Mouse (Mus musculus) kidney, embryonic 15.5 days (tissue): ENCODE data around the gene Kcnv2. TPM values are rescaled to one million over a fixed set of nuclear protein-coding genes. Genes with fewer than 3 reads are reported as not detected.

Source experiments
- ATAC-seq: fragments of 200-750 bp; cut with Nextera tagmentation; replicated peaks from 2 replicates; pipeline ENCODE4 v1.8.0; 2017; ENCODE audit warnings: moderate TSS enrichment; ENCODE audit not compliant: low FRiP score
- H3K27ac ChIP-seq: fragments of 300-500 bp; sonication (generic); 2 replicates; pipeline ENCODE4 v1.5.1; 2015; ENCODE audit warnings: mild to moderate bottlenecking, inconsistent platforms
- H3K27me3 ChIP-seq: fragments of 300-500 bp; sonication (generic); 2 replicates; pipeline ENCODE4 v1.6.1; 2015; ENCODE audit warnings: inconsistent platforms
- H3K36me3 ChIP-seq: fragments of 300-500 bp; sonication (generic); 2 replicates; pipeline ENCODE4 v1.6.1; 2015; ENCODE audit warnings: inconsistent platforms
- H3K4me1 ChIP-seq: fragments of 300-500 bp; sonication (generic); 2 replicates; pipeline ENCODE4 v1.6.1; 2015; ENCODE audit warnings: inconsistent platforms
- H3K4me2 ChIP-seq: fragments of 300-500 bp; sonication (generic); 2 replicates; pipeline ENCODE4 v1.6.1; 2015; ENCODE audit warnings: moderate library complexity, mild to moderate bottlenecking, inconsistent platforms
- H3K4me3 ChIP-seq: fragments of 300-500 bp; sonication (generic); replicated peaks from 2 replicates; pipeline ENCODE4 v1.5.1; 2015; ENCODE audit warnings: mild to moderate bottlenecking, inconsistent platforms
- H3K9ac ChIP-seq: fragments of 300-500 bp; sonication (generic); 2 replicates; pipeline ENCODE4 v1.6.1; 2015; ENCODE audit warnings: mild to moderate bottlenecking, inconsistent platforms
- H3K9me3 ChIP-seq: fragments of 300-500 bp; sonication (generic); replicated peaks from 2 replicates; pipeline ENCODE4 v1.6.1; 2016; ENCODE audit warnings: inconsistent platforms
- WGBS: fragments of 180-500 bp; shearing (Covaris S2); methylation state at CpG from one replicate; pipeline ENCODE4 v1.1.7; 2015; ENCODE audit warnings: mixed read lengths; 5-methylcytosine and 5-hydroxymethylcytosine counted together
- polyA plus RNA-seq: library from polyadenylated mRNA; unstranded; fragments of >200 nt; fragmentation: Nextera tagmentation; extraction: Ambion mirVana; gene quantifications from 2 replicates; pipeline ENCODE4 v1.2.1, GENCODE M21; 2015

Kcnv2 gene
- polyA plus RNA-seq: 0.21 and 0.37 TPM in 2 replicates

DNA sequence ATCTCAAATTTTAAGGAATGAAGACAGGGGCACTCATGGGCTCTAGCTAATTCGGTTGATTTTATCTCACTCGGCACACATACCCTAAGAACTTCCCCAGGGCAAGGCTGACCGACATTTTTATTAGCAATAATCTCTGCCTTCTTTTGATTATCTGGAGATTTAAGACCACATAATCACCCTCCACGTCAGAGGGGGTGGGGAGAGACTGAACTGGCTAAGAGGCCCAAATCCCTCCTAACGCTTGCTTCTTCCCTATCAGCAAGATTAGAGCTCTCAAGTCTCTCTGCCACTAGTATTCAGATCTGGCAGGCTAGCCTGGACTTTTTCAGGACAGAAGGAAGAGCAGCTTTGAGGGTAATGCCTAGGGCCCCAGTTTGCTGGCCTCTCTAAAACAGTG lies at the start of gene Kcnv2:
TSS of gene Kcnv2 (plus strand) at position 308 of the 400 bp plus-strand sequence.
- Histone ChIP-seq H3K4me1 (peaks cover 9% of the 10 kb centered on the region), H3K9me3 (no peaks in the 10 kb centered on the region), H3K4me2 (no peak within 1 kb of the TSS), H3K27me3 (no peaks in the 10 kb centered on the region), H3K4me3 (no peak within 1 kb of the TSS), H3K36me3 (no peaks in the 10 kb centered on the region), H3K9ac (no peak within 1 kb of the TSS), H3K27ac (no peak within 1 kb of the TSS)
- WGBS: 30% methylated on average over 5 of the region's 5 CpGs
- ATAC-seq: no peak

DNA sequence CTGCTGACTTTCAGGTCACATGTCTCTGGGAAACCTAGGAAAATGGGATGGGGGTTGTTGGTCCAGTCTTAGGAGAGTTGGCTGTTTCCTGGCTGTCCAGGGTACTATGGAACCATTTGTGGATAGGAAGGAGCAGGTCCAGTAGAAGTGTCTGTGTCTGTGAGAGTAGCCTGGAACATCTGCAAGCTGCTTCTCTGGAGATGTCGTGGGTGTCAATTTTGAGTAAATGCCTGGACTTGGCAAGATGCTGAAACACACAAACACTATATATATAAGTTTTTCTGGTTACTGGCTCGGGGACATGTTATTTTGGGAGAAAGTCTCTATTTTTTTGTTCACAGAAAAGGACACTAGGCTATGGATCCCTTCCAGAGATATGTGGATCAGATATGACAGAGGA lies 49.0 kb upstream of the Kcnv2 start:
- Histone ChIP-seq H3K9me3 (no peaks in the 10 kb centered on the region), H3K36me3 (no peaks in the 10 kb centered on the region), H3K27ac (no peak overlapping the region), H3K4me1 (no peaks in the 10 kb centered on the region), H3K4me3 (no peak overlapping the region), H3K4me2 (no peak overlapping the region), H3K27me3 (no peaks in the 10 kb centered on the region), H3K9ac (no peak overlapping the region)
- no peak for ATAC-seq
- whole genome bisulfite sequencing: 81% methylated on average over 2 of the region's 2 CpGs

GRCm38 (mm10) chr19:27274382-27274781 lies 48.0 kb upstream of the Kcnv2 start:
- Histone ChIP-seq H3K36me3 (no peaks in the 10 kb centered on the region), H3K9ac (no peak overlapping the region), H3K4me2 (no peak overlapping the region), H3K4me3 (no peak overlapping the region), H3K4me1 (no peaks in the 10 kb centered on the region), H3K9me3 (no peaks in the 10 kb centered on the region), H3K27ac (no peak overlapping the region), H3K27me3 (no peaks in the 10 kb centered on the region)
- no peak for ATAC-seq
- WGBS: 83% methylated on average over 1 of the region's 1 CpGs

GRCm38 (mm10) chr19:27279174-27279573 lies 43.2 kb upstream of the Kcnv2 start:
- Histone ChIP-seq H3K36me3 (no peaks in the 10 kb centered on the region), H3K4me2 (no peak overlapping the region), H3K4me1 (no peaks in the 10 kb centered on the region), H3K27me3 (no peaks in the 10 kb centered on the region), H3K9ac (no peak overlapping the region), H3K9me3 (no peaks in the 10 kb centered on the region), H3K27ac (no peak overlapping the region), H3K4me3 (no peak overlapping the region)
- 91% methylated on average over 2 of the region's 2 CpGs for WGBS
- no peak for ATAC-seq

- H3K27me3 ChIP-seq: no peaks in the 10 kb centered on the region
- no peak overlapping the region for H3K4me2 ChIP-seq
- H3K9me3 ChIP-seq: no peaks in the 10 kb centered on the region
- peaks cover 7% of the 10 kb centered on the region; the same call in 1 of the 2 replicates for H3K4me1 ChIP-seq
- WGBS: 87% methylated on average over 2 of the region's 2 CpGs
- ATAC-seq: no peak
- H3K36me3 ChIP-seq: no peaks in the 10 kb centered on the region
- no peak overlapping the region for H3K27ac ChIP-seq
- no peak overlapping the region for H3K9ac ChIP-seq
- H3K4me3 ChIP-seq: no peak overlapping the region
These were observed 12.3 kb upstream of the Kcnv2 start for GRCm38 (mm10) chr19:27310039-27310438.

GRCm38 (mm10) chr19:27311311-27311710 lies 11.1 kb upstream of the Kcnv2 start:
- Histone ChIP-seq H3K9ac (no peak overlapping the region), H3K4me2 (no peak overlapping the region), H3K4me1 (peaks cover 7% of the 10 kb centered on the region; the same call in 1 of the 2 replicates), H3K4me3 (no peak overlapping the region), H3K9me3 (no peaks in the 10 kb centered on the region), H3K27ac (no peak overlapping the region), H3K36me3 (no peaks in the 10 kb centered on the region), H3K27me3 (no peaks in the 10 kb centered on the region)
- WGBS: 70% methylated on average over 3 of the region's 3 CpGs
- no peak for ATAC-seq

DNA sequence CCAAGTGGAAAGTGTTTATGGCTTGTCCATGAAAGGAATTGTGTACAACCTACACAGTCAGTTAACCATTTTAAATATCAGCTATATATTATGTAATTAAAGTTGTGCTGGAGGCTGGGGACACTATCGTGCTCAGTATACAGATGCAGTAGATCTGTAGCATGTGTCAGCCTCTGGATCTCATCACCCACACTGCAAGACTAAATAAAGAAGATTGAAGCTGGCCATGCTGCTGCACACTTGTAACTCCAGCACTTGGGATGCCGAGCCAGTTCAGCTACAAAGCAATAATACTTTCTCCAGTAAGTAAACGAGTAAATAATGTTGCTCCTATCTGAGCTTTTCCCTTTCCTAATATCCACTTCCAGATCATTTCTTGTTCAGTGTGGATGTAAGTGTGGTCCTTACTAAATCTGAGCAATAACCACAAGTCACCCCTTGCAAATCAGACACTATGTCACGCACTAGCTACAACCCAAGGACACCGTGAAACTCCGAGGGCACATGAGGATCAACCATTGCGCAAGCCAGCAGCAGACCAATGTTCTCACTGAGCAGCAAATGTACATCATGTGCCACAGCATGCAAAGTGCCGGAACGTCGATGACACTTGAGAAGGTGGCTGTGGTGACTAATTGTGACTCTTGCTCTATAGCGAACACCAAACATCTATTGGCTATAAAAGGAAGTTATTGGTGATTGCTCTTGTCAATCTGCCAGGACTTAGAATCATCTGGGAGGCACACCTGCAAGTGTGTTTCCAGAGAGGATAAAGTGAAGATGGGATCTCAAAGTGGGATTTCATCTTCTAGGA lies 9.9 kb upstream of the Kcnv2 start:
- peaks cover 7% of the 10 kb centered on the region; the same call in 1 of the 2 replicates for H3K4me1 ChIP-seq
- H3K4me3 ChIP-seq: no peak overlapping the region
- no peak for ATAC-seq
- H3K4me2 ChIP-seq: no peak overlapping the region
- WGBS: 82% methylated on average over 11 of the region's 11 CpGs
- no peak overlapping the region for H3K27ac ChIP-seq
- no peak overlapping the region for H3K9ac ChIP-seq
- H3K36me3 ChIP-seq: no peaks in the 10 kb centered on the region
- no peaks in the 10 kb centered on the region for H3K27me3 ChIP-seq
- H3K9me3 ChIP-seq: no peaks in the 10 kb centered on the region

DNA sequence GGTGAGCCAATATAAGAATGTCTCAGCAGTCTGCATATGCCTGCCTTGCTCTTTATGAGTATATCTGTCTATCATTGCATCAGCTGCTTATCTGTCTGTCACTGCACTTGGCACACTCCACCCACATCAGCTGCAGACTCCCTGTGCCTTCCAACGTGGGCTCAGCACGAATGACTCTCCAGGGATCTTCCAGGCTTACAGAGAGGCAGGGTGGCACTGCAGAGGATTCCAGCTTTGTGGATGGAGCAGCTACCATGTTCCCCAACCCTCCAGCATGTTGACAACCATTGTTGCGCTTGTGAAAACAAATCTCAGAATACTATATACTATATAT lies 9.3 kb upstream of the Kcnv2 start:
- no peak for ATAC-seq
- H3K4me2 ChIP-seq: no peak overlapping the region
- no peak overlapping the region for H3K27ac ChIP-seq
- no peak overlapping the region for H3K4me3 ChIP-seq
- H3K9me3 ChIP-seq: no peaks in the 10 kb centered on the region
- H3K27me3 ChIP-seq: no peaks in the 10 kb centered on the region
- H3K4me1 ChIP-seq: peaks cover 7% of the 10 kb centered on the region; the same call in 1 of the 2 replicates
- H3K9ac ChIP-seq: no peak overlapping the region
- no peaks in the 10 kb centered on the region for H3K36me3 ChIP-seq
- WGBS: 85% methylated on average over 3 of the region's 3 CpGs

GRCm38 (mm10) chr19:27316313-27317258 lies 5.8 kb upstream of the Kcnv2 start:
- Histone ChIP-seq H3K27me3 (no peaks in the 10 kb centered on the region), H3K4me3 (no peak overlapping the region), H3K36me3 (no peaks in the 10 kb centered on the region), H3K4me2 (no peak overlapping the region), H3K4me1 (no peaks in the 10 kb centered on the region), H3K9me3 (no peaks in the 10 kb centered on the region), H3K27ac (no peak overlapping the region), H3K9ac (no peak overlapping the region)
- 74% methylated on average over 10 of the region's 10 CpGs for WGBS
- ATAC-seq: no peak

DNA sequence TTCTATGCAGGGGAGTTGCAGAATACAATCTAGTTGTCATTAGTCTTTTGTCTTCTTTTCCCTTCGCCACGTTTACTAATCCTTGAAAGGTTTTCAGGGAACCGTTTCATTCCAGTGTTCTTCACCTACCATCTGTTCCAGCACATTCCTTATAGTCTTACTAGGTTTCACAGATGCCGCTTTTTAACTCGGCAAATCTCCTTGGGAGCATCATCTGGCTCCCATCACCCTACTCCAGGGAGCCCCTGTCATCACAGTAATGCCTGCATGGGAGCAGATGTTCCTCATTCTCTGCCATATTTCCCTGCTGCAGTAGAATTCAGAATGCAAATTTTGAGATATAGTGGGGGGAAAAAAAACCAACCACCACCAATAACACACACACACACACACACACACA lies 5.1 kb upstream of the Kcnv2 start:
- H3K4me1 ChIP-seq: peaks cover 3% of the 10 kb centered on the region; the same call in 1 of the 2 replicates
- no peaks in the 10 kb centered on the region for H3K36me3 ChIP-seq
- WGBS: 46% methylated on average over 5 of the region's 5 CpGs
- no peak overlapping the region for H3K27ac ChIP-seq
- H3K4me2 ChIP-seq: no peak overlapping the region
- no peaks in the 10 kb centered on the region for H3K27me3 ChIP-seq
- no peak for ATAC-seq
- H3K9ac ChIP-seq: no peak overlapping the region
- H3K9me3 ChIP-seq: no peaks in the 10 kb centered on the region
- H3K4me3 ChIP-seq: no peak overlapping the region

GRCm38 (mm10) chr19:27322911-27323627 lies 681 bp downstream of the Kcnv2 start:
- WGBS: 95% methylated on average over 42 of the region's 42 CpGs
- ATAC-seq: no peak
- H3K27me3 ChIP-seq: no peaks in the 10 kb centered on the region
- no peaks in the 10 kb centered on the region for H3K9me3 ChIP-seq
- no peak overlapping the region for H3K27ac ChIP-seq
- H3K4me2 ChIP-seq: no peak overlapping the region
- H3K9ac ChIP-seq: no peak overlapping the region
- no peaks in the 10 kb centered on the region for H3K36me3 ChIP-seq
- H3K4me3 ChIP-seq: no peak overlapping the region
- H3K4me1 ChIP-seq: peaks cover 9% of the 10 kb centered on the region

- H3K9ac ChIP-seq: no peak overlapping the region
- H3K36me3 ChIP-seq: no peaks in the 10 kb centered on the region
- H3K4me3 ChIP-seq: no peak overlapping the region
- no peak for ATAC-seq
- no peak overlapping the region for H3K4me2 ChIP-seq
- no peaks in the 10 kb centered on the region for H3K27me3 ChIP-seq
- 44% methylated on average over 6 of the region's 6 CpGs for WGBS
- peaks cover 9% of the 10 kb centered on the region for H3K4me1 ChIP-seq
- no peaks in the 10 kb centered on the region for H3K9me3 ChIP-seq
- H3K27ac ChIP-seq: no peak overlapping the region
These were observed 3.2 kb downstream of the Kcnv2 start for GRCm38 (mm10) chr19:27325558-27325957.
